Mouse (Mus musculus) bone marrow macrophage, adult 2 months (primary cell): Measurements from ENCODE around the gene Wdr20. TPM values are rescaled to one million over a fixed set of nuclear protein-coding genes. Genes with fewer than 3 reads are reported as not detected.

Source experiments
- H3K27ac ChIP-seq: 2 replicates; pipeline ENCODE4 v1.5.1; 2012; ENCODE audit warnings: low read depth, low read length; ENCODE audit not compliant: insufficient read depth
- H3K4me1 ChIP-seq: 2 replicates; pipeline ENCODE4 v1.6.1; 2012; ENCODE audit warnings: low read length; ENCODE audit not compliant: control insufficient read depth, insufficient read depth
- H3K4me3 ChIP-seq: 2 replicates; pipeline ENCODE4 v1.5.1; 2012; ENCODE audit warnings: mild to moderate bottlenecking, low read length, moderate library complexity; ENCODE audit not compliant: insufficient read depth
- CTCF ChIP-seq: IDR thresholded peaks from 2 replicates; pipeline ENCODE4 v1.5.1; 2012; ENCODE audit warnings: low read depth, mild to moderate bottlenecking, low read length, moderate library complexity
- POLR2A ChIP-seq: IDR thresholded peaks from 2 replicates; pipeline ENCODE4 v1.6.1; 2012; ENCODE audit warnings: mild to moderate bottlenecking, low read depth, low read length, borderline replicate concordance
- polyA plus RNA-seq: library from polyadenylated mRNA; stranded (reverse); fragments of >200 nt; gene quantifications from 2 replicates; pipeline ENCODE4 v1.2.4, GENCODE M21; 2012; ENCODE audit not compliant: missing spikeins, insufficient read depth, insufficient read length

Gene Wdr20
- polyA plus RNA-seq, 1 experiment = 33.7 TPM

DNA sequence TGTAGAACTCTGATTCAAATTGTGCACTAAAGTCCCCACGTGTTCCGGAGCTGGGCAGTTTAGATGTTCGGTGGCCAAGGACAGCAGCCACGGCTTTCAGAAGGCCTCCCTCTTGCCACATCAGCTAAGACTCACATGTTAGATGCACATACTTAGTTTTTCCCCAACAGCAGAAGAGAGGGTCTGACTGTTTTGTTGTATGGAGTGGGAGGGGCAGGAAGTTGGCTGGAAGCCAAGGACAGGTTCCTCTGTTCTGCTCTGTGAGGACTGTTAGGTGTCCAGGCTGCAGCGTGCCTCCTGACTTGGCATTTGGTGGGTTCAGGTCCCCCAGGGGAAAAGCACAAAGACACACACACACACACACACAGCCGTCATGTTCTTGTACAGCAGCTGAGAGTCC lies 57.3 kb downstream of the Wdr20 start:
- Histone ChIP-seq H3K4me3 (no peak overlapping the region), H3K4me1 (peaks cover 23% of the 10 kb centered on the region)
- TF ChIP-seq CTCF = no peak
- TF ChIP-seq POLR2A = no peak

GRCm38 (mm10) chr12:110796748-110797147 lies 59.0 kb downstream of the Wdr20 start:
- H3K4me3 ChIP-seq = no peak overlapping the region
- no peak for TF ChIP-seq CTCF
- TF ChIP-seq POLR2A = no peak

More for the DNA sequence above, 57.3 kb downstream of the Wdr20 start:
- H3K27ac ChIP-seq = no peak overlapping the region

DNA sequence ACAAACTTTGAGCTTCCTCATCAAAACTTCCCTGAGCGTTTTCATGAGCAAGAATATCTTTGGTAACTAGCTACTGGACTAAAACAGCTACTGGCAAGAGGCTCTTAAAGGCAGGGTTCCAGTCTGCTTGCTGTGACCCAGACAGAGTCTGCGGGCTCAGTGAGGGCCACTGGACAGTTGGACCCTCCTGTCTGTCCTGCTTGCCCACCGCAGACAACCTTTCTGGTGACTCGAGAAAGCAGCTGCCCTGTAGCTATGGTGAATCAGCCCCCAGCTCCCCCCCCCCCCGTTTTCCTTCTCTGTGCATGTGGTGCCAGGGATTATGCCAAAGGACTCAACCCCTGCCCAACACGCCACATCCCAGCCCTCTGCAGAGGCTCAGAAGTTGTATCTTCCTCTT lies 59.5 kb downstream of the Wdr20 start:
- TF ChIP-seq CTCF = no peak
- TF ChIP-seq POLR2A = no peak
- Histone ChIP-seq H3K27ac (no peak overlapping the region), H3K4me1 (peaks cover 23% of the 10 kb centered on the region), H3K4me3 (no peak overlapping the region)

More at GRCm38 (mm10) chr12:110796748-110797147, 59.0 kb downstream of the Wdr20 start:
- Histone ChIP-seq H3K27ac (no peak overlapping the region), H3K4me1 (peaks cover 23% of the 10 kb centered on the region)

DNA sequence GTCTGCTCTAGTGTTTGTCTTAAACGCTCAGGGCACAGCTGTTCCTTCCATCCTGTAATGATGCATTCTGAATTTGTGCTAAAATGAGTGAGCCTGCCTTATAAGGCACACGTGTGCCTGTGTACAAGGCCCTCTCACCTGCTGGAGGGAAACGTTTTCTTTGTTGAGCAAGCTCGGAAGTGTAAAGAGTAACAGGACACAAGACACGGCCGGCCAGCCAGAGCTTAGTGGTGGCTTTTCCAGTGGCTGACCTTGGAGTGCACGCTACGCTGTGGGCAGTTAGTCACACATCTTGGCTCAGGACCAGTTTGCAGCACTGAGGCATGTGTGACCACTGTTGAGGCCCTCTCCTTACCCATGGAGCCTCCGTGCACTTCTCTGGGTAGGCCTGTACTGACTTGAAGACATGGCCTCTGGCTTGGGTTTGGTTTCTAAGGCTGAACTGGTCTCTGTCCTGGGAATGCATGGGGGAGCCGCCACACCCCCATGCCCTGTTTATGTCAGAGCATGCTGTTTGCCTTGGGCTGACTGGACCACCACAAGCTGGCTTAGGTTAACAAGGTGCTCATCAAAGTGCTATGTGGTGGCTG lies 60.2 kb downstream of the Wdr20 start:
- TF ChIP-seq POLR2A = no peak
- no peak for TF ChIP-seq CTCF
- H3K4me1 ChIP-seq = peaks cover 23% of the 10 kb centered on the region
- no peak overlapping the region for H3K4me3 ChIP-seq
- H3K27ac ChIP-seq = no peak overlapping the region

- Histone ChIP-seq H3K27ac (no peak overlapping the region), H3K4me3 (no peak overlapping the region), H3K4me1 (peaks cover 23% of the 10 kb centered on the region)
- TF ChIP-seq CTCF (no peak), POLR2A (no peak)
Measured at GRCm38 (mm10) chr12:110799226-110799625, 61.5 kb downstream of the Wdr20 start.

GRCm38 (mm10) chr12:110801876-110802464 lies 64.2 kb downstream of the Wdr20 start:
- Histone ChIP-seq H3K27ac (no peak overlapping the region), H3K4me1 (peaks cover 18% of the 10 kb centered on the region), H3K4me3 (no peak overlapping the region)
- TF ChIP-seq POLR2A (no peak), CTCF (no peak)

- peaks cover 11% of the 10 kb centered on the region for H3K4me1 ChIP-seq
- no peak for TF ChIP-seq POLR2A
- no peak for TF ChIP-seq CTCF
- H3K4me3 ChIP-seq = no peak overlapping the region
- no peak overlapping the region for H3K27ac ChIP-seq
Measured at GRCm38 (mm10) chr12:110802674-110803297, 65.0 kb downstream of the Wdr20 start.

DNA sequence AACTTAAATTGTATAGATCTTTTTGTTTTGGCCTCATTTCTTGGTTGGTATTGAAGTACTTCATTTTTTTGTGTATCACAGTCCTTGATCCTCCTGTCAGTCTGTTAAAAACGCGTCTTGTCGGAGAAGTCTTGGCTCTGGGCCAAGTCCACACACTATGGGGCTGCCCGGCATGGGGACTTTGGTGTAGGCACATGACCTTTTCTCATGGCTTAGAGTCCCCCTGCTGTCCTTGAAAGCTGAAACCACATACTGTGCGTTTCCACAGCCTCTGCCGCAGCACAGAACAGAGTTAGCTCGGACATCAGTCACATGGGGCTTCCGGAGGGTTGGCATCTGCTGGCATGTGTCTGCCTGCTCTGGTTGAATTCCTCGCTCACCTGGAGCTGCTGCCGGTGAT lies 66.5 kb downstream of the Wdr20 start:
- TF ChIP-seq POLR2A = no peak
- no peak for TF ChIP-seq CTCF
- Histone ChIP-seq H3K4me3 (no peak overlapping the region), H3K4me1 (peaks cover under 1% of the 10 kb centered on the region; the same call in 1 of the 2 replicates), H3K27ac (no peak overlapping the region)

DNA sequence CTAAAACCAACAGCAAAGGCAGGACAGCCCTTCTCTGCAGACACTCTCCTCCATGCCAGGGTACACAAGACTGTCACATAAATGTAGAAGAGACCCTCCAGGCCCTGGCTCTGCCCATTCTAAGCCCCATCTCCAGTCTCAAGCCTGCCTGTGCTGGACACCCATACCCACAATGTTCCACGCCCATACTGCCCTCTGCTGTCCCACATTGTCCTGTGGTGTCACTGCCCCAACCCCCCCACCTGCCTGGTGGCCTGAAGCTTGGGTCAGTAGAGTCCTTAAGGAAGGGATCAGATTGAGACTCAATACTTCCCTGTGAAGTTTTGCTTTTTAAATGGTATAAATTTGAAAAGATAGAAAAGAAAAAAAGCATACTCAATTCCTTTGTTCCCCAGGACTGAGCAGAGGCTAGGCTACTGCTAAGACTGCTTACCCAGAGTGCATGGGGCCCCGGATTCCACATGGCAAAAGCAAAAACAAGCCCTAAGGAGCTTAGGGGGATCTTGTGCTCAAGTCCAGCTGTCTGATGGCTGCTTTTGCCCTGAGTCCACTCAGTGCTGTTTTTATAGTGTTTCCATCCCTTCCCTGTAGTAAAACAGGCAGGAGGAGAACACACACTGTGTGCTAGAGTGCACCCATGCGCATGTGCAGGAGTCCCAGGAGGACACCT lies 68.7 kb downstream of the Wdr20 start:
- no peak overlapping the region for H3K27ac ChIP-seq
- H3K4me1 ChIP-seq = no peaks in the 10 kb centered on the region
- H3K4me3 ChIP-seq = no peak overlapping the region
- TF ChIP-seq CTCF = peak; percentile 22; the same call in 1 of the 2 replicates
- no peak for TF ChIP-seq POLR2A
